Comparison of ENCODE assay signal across 17 mouse cellular contexts in genomic region chr4:56617661-56618360, GRCm38 (mm10).
A peak's percentile ranks its signal among the peaks of the same experiment; 100 is the strongest.
DNase-seq lines count a peak whose midpoint lies in the region.
"Had no signal": no experiment of that assay in that cellular context is flagged by ENCODE, and none has a peak within 500 bp of the region (broad histone marks: within the 10 kb centered on the region; RNA-seq: fewer than 3 reads in every experiment).

No protein-coding gene starts in this region.

- intact Hi-C loops in heart, postnatal 14 days (cut with DNase I), result no loop called here

- DNase-seq in heart, adult 11 months, result peak; percentile 73
- no peak for DNase-seq in heart, embryonic 10.5 days (ENCODE audit: low spot score)
- DNase-seq in 3T3-L1 (ENCODE audit: low read depth, low spot score), result peak; percentile 78
- DNase-seq in Muller cell, postnatal 12 days (ENCODE audit: inconsistent ontology term), result peak; percentile 95
- DNase-seq in adrenal gland, postnatal 25 days, result peak; percentile 59
- no peak for DNase-seq in thymus, postnatal 10 days (ENCODE audit: low spot score in 2 of 2)
- no peak for DNase-seq in spleen, postnatal 14 days (ENCODE audit: low spot score in 2 of 2)
- no peak for DNase-seq in heart, postnatal 14 days
- DNase-seq: cerebellum, adult 8-10 months; gastrocnemius, postnatal 14 days; kidney, adult 2 months; kidney, postnatal 14 days; right cerebral cortex, postnatal 25 days had no signal

- no peaks in the 10 kb centered on the region for H3K9me3 ChIP-seq in heart, embryonic 10.5 days
- H3K9me3 ChIP-seq: forebrain, embryonic 12.5 days; stomach, embryonic 15.5 days had no signal

- no peak overlapping the region for H3K27ac ChIP-seq in heart, embryonic 10.5 days
- H3K27ac ChIP-seq: forebrain, embryonic 12.5 days; liver, embryonic 14.5 days; stomach, embryonic 15.5 days had no signal

- 80% methylated on average over 10 of the region's 10 CpGs for WGBS in heart, embryonic 10.5 days

- no peaks in the 10 kb centered on the region for H3K36me3 ChIP-seq in heart, embryonic 10.5 days
- H3K36me3 ChIP-seq: forebrain, embryonic 12.5 days; stomach, embryonic 15.5 days had no signal

- H3K4me1 ChIP-seq in heart, embryonic 10.5 days, result no peaks in the 10 kb centered on the region
- H3K4me1 ChIP-seq: forebrain, embryonic 12.5 days; stomach, embryonic 15.5 days had no signal

- H3K27me3 ChIP-seq in heart, embryonic 10.5 days (ENCODE audit: insufficient read depth, poor library complexity, severe bottlenecking), result no peaks in the 10 kb centered on the region
- H3K27me3 ChIP-seq: forebrain, embryonic 12.5 days; megakaryocyte, embryonic 14.5 days; stomach, embryonic 15.5 days had no signal

- H3K4me3 ChIP-seq in heart, embryonic 10.5 days, result no peak overlapping the region
- H3K4me3 ChIP-seq: forebrain, embryonic 12.5 days; megakaryocyte, embryonic 14.5 days; stomach, embryonic 15.5 days had no signal

Comparison
In these comparisons a context has a peak if more than half of its experiments do, and no peak if none do; other contexts are left out.
1. DNase-seq: peak in heart, adult 11 months (single experiment), 3T3-L1 (single experiment), Muller cell, postnatal 12 days (single experiment) and adrenal gland, postnatal 25 days (single experiment); none in heart, embryonic 10.5 days (single experiment), thymus, postnatal 10 days (0 of 2), spleen, postnatal 14 days (0 of 2) and heart, postnatal 14 days (0 of 2).